Mouse (Mus musculus): ENCODE data around the gene Gpr153. TPM values are rescaled to one million over a fixed set of nuclear protein-coding genes. Genes with fewer than 3 reads are reported as not detected.

Gene Gpr153
- polyA plus RNA-seq, 1 experiment from 2014 or later = 19.3 TPM

DNA sequence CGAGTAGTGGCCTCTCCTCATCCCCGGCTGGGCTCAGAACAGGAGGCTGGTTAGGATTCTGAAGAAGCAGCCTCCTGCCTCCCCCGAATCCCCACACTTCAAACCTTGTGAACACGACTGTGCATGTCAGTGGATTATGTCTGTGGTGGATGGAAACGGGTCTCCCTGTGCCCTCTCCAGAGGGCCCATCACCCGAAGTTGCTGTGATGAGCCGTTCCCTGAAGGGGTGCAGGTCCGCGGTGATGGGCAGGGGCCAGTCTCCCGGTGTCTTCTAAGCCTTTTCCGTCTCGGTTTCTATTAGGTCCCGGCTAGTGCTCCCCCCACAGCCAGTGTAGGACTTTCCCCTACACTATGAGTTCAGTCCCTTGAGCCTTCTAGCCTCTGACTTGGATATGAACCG lies 24.8 kb downstream of the Gpr153 start:
- H3K36me3 ChIP-seq (ENCODE audit: control insufficient read depth, insufficient read depth, low read length) = peaks cover 22% of the 10 kb centered on the region
- H3K4me3 ChIP-seq (ENCODE audit: low read depth, low read length) = no peak overlapping the region
- no peak for ATAC-seq (ENCODE audit: low read depth)
- H3K4me2 ChIP-seq (ENCODE audit: low read depth, low read length) = no peak overlapping the region
- H3K9ac ChIP-seq (replicated peaks; ENCODE audit: low read depth, low read length) = no peak overlapping the region
- H3K27ac ChIP-seq (ENCODE audit: low read depth, low read length) = no peak overlapping the region
- H3K4me1 ChIP-seq (ENCODE audit: control insufficient read depth, insufficient read depth, low read length) = peaks cover 11% of the 10 kb centered on the region
- no peaks in the 10 kb centered on the region for H3K9me3 ChIP-seq (ENCODE audit: control insufficient read depth, low read length)
- H3K27me3 ChIP-seq (ENCODE audit: control insufficient read depth, insufficient read depth, low read length) = peaks cover 10% of the 10 kb centered on the region
- 83% methylated on average over 14 of the region's 14 CpGs for WGBS

GRCm38 (mm10) chr4:152300375-152300774 lies 26.3 kb downstream of the Gpr153 start:
- no peak overlapping the region for H3K9ac ChIP-seq (replicated peaks; ENCODE audit: low read depth, low read length)
- peaks cover 11% of the 10 kb centered on the region for H3K4me1 ChIP-seq (ENCODE audit: control insufficient read depth, insufficient read depth, low read length)
- no peak overlapping the region for H3K4me3 ChIP-seq (ENCODE audit: low read depth, low read length)
- 80% methylated on average over 8 of the region's 8 CpGs for WGBS
- H3K9me3 ChIP-seq (ENCODE audit: control insufficient read depth, low read length) = no peaks in the 10 kb centered on the region
- peaks cover 26% of the 10 kb centered on the region for H3K36me3 ChIP-seq (ENCODE audit: control insufficient read depth, insufficient read depth, low read length)
- no peak overlapping the region for H3K27ac ChIP-seq (ENCODE audit: low read depth, low read length)
- ATAC-seq (ENCODE audit: low read depth) = no peak
- H3K4me2 ChIP-seq (ENCODE audit: low read depth, low read length) = no peak overlapping the region
- H3K27me3 ChIP-seq (ENCODE audit: control insufficient read depth, insufficient read depth, low read length) = peaks cover 6% of the 10 kb centered on the region

- no peaks in the 10 kb centered on the region for H3K9me3 ChIP-seq (ENCODE audit: control insufficient read depth, low read length)
- no peak overlapping the region for H3K4me2 ChIP-seq (ENCODE audit: low read depth, low read length)
- peaks cover 26% of the 10 kb centered on the region for H3K36me3 ChIP-seq (ENCODE audit: control insufficient read depth, insufficient read depth, low read length)
- H3K4me1 ChIP-seq (ENCODE audit: control insufficient read depth, insufficient read depth, low read length) = peaks cover 15% of the 10 kb centered on the region
- no peak overlapping the region for H3K27ac ChIP-seq (ENCODE audit: low read depth, low read length)
- H3K9ac ChIP-seq (replicated peaks; ENCODE audit: low read depth, low read length) = no peak overlapping the region
- 77% methylated on average over 11 of the region's 11 CpGs for WGBS
- H3K27me3 ChIP-seq (ENCODE audit: control insufficient read depth, insufficient read depth, low read length) = no peaks in the 10 kb centered on the region
- no peak for ATAC-seq (ENCODE audit: low read depth)
- H3K4me3 ChIP-seq (ENCODE audit: low read depth, low read length) = no peak overlapping the region
Observed at GRCm38 (mm10) chr4:152302012-152302411, 28.0 kb downstream of the Gpr153 start.

DNA sequence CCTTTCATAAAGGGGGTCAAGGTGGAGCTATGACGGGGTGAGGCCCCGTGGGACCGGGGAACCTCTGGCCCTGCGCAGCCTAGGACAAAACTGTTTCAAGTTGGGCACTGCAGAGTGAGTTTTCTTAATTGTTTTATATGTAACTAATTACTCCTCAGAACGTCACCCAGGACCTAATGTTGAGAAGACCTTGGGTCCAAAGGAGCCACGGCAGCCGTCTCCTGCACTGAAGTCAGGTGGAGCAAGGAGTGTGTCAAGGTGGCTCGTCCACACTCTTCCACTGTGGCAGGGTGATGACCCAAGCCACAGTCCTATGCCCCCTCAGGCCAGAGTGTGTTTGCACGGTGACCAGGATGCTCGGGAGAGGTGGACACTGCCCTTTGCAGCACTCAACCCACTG lies 29.1 kb downstream of the Gpr153 start:
- WGBS = 93% methylated on average over 10 of the region's 10 CpGs
- H3K9ac ChIP-seq (replicated peaks; ENCODE audit: low read depth, low read length) = no peak overlapping the region
- peaks cover 26% of the 10 kb centered on the region for H3K36me3 ChIP-seq (ENCODE audit: control insufficient read depth, insufficient read depth, low read length)
- H3K27me3 ChIP-seq (ENCODE audit: control insufficient read depth, insufficient read depth, low read length) = no peaks in the 10 kb centered on the region
- peaks cover 9% of the 10 kb centered on the region for H3K4me1 ChIP-seq (ENCODE audit: control insufficient read depth, insufficient read depth, low read length)
- no peak overlapping the region for H3K27ac ChIP-seq (ENCODE audit: low read depth, low read length)
- no peak overlapping the region for H3K4me2 ChIP-seq (ENCODE audit: low read depth, low read length)
- H3K4me3 ChIP-seq (ENCODE audit: low read depth, low read length) = no peak overlapping the region
- no peaks in the 10 kb centered on the region for H3K9me3 ChIP-seq (ENCODE audit: control insufficient read depth, low read length)
- no peak for ATAC-seq (ENCODE audit: low read depth)

DNA sequence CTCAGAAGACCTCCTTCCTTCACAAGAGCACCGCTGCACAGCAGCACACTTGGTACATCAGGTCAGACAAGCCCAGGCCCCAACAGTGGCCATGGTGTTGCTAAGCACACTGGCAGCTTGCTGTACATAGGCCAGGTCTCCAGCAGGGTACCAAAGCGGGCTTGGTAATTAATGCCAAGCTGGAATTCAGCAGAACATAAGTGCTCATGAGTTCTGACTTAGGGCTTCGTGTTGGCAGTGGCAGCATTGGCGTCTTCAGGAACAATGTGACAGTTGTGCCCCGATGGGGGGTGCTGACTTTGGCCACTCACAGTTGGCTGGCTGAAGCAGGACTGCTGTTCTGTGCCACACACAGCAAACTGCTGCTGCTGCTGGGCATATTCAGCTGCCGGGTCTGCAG lies 30.7 kb downstream of the Gpr153 start:
- Histone ChIP-seq H3K9ac (replicated peaks; ENCODE audit: low read depth, low read length) (no peak overlapping the region), H3K27me3 (ENCODE audit: control insufficient read depth, insufficient read depth, low read length) (no peaks in the 10 kb centered on the region), H3K9me3 (ENCODE audit: control insufficient read depth, low read length) (no peaks in the 10 kb centered on the region), H3K4me3 (ENCODE audit: low read depth, low read length) (no peak overlapping the region), H3K27ac (ENCODE audit: low read depth, low read length) (no peak overlapping the region), H3K4me1 (ENCODE audit: control insufficient read depth, insufficient read depth, low read length) (peaks cover 4% of the 10 kb centered on the region; the same call in 1 of the 2 replicates), H3K36me3 (ENCODE audit: control insufficient read depth, insufficient read depth, low read length) (peaks cover 33% of the 10 kb centered on the region), H3K4me2 (ENCODE audit: low read depth, low read length) (no peak overlapping the region)
- 89% methylated on average over 6 of the region's 6 CpGs for WGBS
- ATAC-seq (ENCODE audit: low read depth) = no peak

- Histone ChIP-seq H3K9ac (replicated peaks; ENCODE audit: low read depth, low read length) (no peak overlapping the region; the same call in 1 of the 2 replicates), H3K4me2 (ENCODE audit: low read depth, low read length) (no peak overlapping the region), H3K27ac (ENCODE audit: low read depth, low read length) (no peak overlapping the region), H3K36me3 (ENCODE audit: control insufficient read depth, insufficient read depth, low read length) (peaks cover 32% of the 10 kb centered on the region), H3K27me3 (ENCODE audit: control insufficient read depth, insufficient read depth, low read length) (peaks cover 8% of the 10 kb centered on the region), H3K4me3 (ENCODE audit: low read depth, low read length) (no peak overlapping the region), H3K9me3 (ENCODE audit: control insufficient read depth, low read length) (no peaks in the 10 kb centered on the region), H3K4me1 (ENCODE audit: control insufficient read depth, insufficient read depth, low read length) (peaks cover 4% of the 10 kb centered on the region; the same call in 1 of the 2 replicates)
- 45% methylated on average over 6 of the region's 6 CpGs for WGBS
- no peak for ATAC-seq (ENCODE audit: low read depth)
Observed at GRCm38 (mm10) chr4:152305991-152306390, 32.0 kb downstream of the Gpr153 start.

- no peak overlapping the region for H3K9ac ChIP-seq (replicated peaks; ENCODE audit: low read depth, low read length)
- WGBS = 76% methylated on average over 9 of the region's 9 CpGs
- no peaks in the 10 kb centered on the region for H3K9me3 ChIP-seq (ENCODE audit: control insufficient read depth, low read length)
- H3K27me3 ChIP-seq (ENCODE audit: control insufficient read depth, insufficient read depth, low read length) = peaks cover 23% of the 10 kb centered on the region
- peaks cover 24% of the 10 kb centered on the region for H3K36me3 ChIP-seq (ENCODE audit: control insufficient read depth, insufficient read depth, low read length)
- no peak for ATAC-seq (ENCODE audit: low read depth)
- H3K4me2 ChIP-seq (ENCODE audit: low read depth, low read length) = no peak overlapping the region
- H3K4me3 ChIP-seq (ENCODE audit: low read depth, low read length) = no peak overlapping the region
- H3K4me1 ChIP-seq (ENCODE audit: control insufficient read depth, insufficient read depth, low read length) = peaks cover 4% of the 10 kb centered on the region; the same call in 1 of the 2 replicates
- H3K27ac ChIP-seq (ENCODE audit: low read depth, low read length) = no peak overlapping the region
Observed at GRCm38 (mm10) chr4:152307542-152307941, 33.5 kb downstream of the Gpr153 start.

DNA sequence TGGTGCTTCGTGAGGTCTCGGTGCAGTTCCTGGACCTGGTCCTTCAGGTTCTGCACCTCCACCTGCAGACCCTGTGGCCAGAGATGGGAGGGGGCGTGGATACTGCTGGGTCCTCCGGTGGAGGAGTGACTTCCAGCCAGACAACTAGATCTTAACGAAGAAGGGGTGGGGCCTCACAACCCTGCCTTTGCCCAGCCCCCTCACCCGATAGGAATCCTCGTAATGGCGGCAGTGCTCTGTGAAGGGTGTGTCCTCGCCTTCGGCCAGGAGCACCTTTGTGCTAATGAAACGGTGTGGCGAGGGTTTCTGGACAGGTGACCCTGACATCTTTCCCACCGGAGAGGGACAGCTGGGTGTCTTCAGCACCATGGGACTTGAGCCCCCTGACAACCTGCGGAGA lies 38.2 kb downstream of the Gpr153 start:
- Histone ChIP-seq H3K27ac (ENCODE audit: low read depth, low read length) (no peak overlapping the region), H3K4me2 (ENCODE audit: low read depth, low read length) (no peak overlapping the region), H3K9me3 (ENCODE audit: control insufficient read depth, low read length) (no peaks in the 10 kb centered on the region), H3K27me3 (ENCODE audit: control insufficient read depth, insufficient read depth, low read length) (peaks cover 64% of the 10 kb centered on the region), H3K9ac (replicated peaks; ENCODE audit: low read depth, low read length) (no peak overlapping the region), H3K4me3 (ENCODE audit: low read depth, low read length) (no peak overlapping the region), H3K36me3 (ENCODE audit: control insufficient read depth, insufficient read depth, low read length) (peaks cover 7% of the 10 kb centered on the region; the same call in 1 of the 2 replicates), H3K4me1 (ENCODE audit: control insufficient read depth, insufficient read depth, low read length) (peaks cover 9% of the 10 kb centered on the region; the same call in 1 of the 2 replicates)
- 5% methylated on average over 14 of the region's 14 CpGs for WGBS
- no peak for ATAC-seq (ENCODE audit: low read depth)

- no peak overlapping the region for H3K27ac ChIP-seq (ENCODE audit: low read depth, low read length)
- peaks cover 65% of the 10 kb centered on the region for H3K27me3 ChIP-seq (ENCODE audit: control insufficient read depth, insufficient read depth, low read length)
- peak overlapping the region; percentile 54 for H3K9ac ChIP-seq (replicated peaks; ENCODE audit: low read depth, low read length)
- H3K36me3 ChIP-seq (ENCODE audit: control insufficient read depth, insufficient read depth, low read length) = peaks cover 7% of the 10 kb centered on the region; the same call in 1 of the 2 replicates
- H3K4me1 ChIP-seq (ENCODE audit: control insufficient read depth, insufficient read depth, low read length) = peaks cover 9% of the 10 kb centered on the region; the same call in 1 of the 2 replicates
- under 1% methylated on average over 29 of the region's 29 CpGs for WGBS
- ATAC-seq (ENCODE audit: low read depth) = peak; percentile 49; the same call in 1 of the 2 replicates
- H3K4me3 ChIP-seq (ENCODE audit: low read depth, low read length) = peak overlapping the region; percentile 29
- H3K4me2 ChIP-seq (ENCODE audit: low read depth, low read length) = peak overlapping the region; percentile 53
- no peaks in the 10 kb centered on the region for H3K9me3 ChIP-seq (ENCODE audit: control insufficient read depth, low read length)
Observed at GRCm38 (mm10) chr4:152313211-152313632, 39.2 kb downstream of the Gpr153 start.

Measured in neural tube, embryonic 14.5 days (tissue).